Mouse (Mus musculus) heart, adult 9 months (tissue): ENCODE measurements at regions not wholly inside any gene's neighbourhood (a gene's known extent, or its start where the extent isn't known, plus 50 kb on each side); places are given as distances from the start of the nearest gene placed in this dataset.

Source experiments
- DNase-seq, 2 experiments: peaks; one replicate each; pipeline ENCODE4 v3.0.0; 2022; ENCODE audit warnings: low spot score in 2 of 2

- DNase-seq: no peak
Observed at GRCm38 (mm10) chr9:72217296-72218028, 57.2 kb upstream of the Zfp280d start.

- no peak for DNase-seq
Observed at GRCm38 (mm10) chr9:72218736-72219135, 55.9 kb upstream of the Zfp280d start.

- no peak for DNase-seq
Observed at GRCm38 (mm10) chr9:72219892-72220291, 54.8 kb upstream of the Zfp280d start.

GRCm38 (mm10) chr9:72221333-72221732, 53.3 kb upstream of the Zfp280d start:
- no peak for DNase-seq
